Mouse (Mus musculus) limb, embryonic 13.5 days (tissue): ENCODE data around the gene Wdfy4. TPM values are rescaled to one million over a fixed set of nuclear protein-coding genes. Genes with fewer than 3 reads are reported as not detected.

Experiments used
- ATAC-seq: fragments of 200-750 bp; cut with Nextera tagmentation; 2 replicates; pipeline ENCODE4 v1.8.0; 2017; ENCODE audit warnings: low read depth, moderate number of reproducible peaks, moderate TSS enrichment; ENCODE audit not compliant: low FRiP score
- H3K27ac ChIP-seq: fragments of 300-500 bp; sonication (generic); 2 replicates; pipeline ENCODE4 v1.5.1; 2015; ENCODE audit warnings: inconsistent platforms, mild to moderate bottlenecking, moderate library complexity
- H3K27me3 ChIP-seq: fragments of 300-500 bp; sonication (generic); 2 replicates; pipeline ENCODE4 v1.6.1; 2015; ENCODE audit warnings: mild to moderate bottlenecking, inconsistent platforms
- H3K36me3 ChIP-seq: fragments of 300-500 bp; sonication (generic); 2 replicates; pipeline ENCODE4 v1.6.1; 2015; ENCODE audit warnings: inconsistent platforms, mild to moderate bottlenecking, moderate library complexity
- H3K4me1 ChIP-seq: fragments of 300-500 bp; sonication (generic); 2 replicates; pipeline ENCODE4 v1.6.1; 2015; ENCODE audit warnings: inconsistent platforms
- H3K4me2 ChIP-seq: fragments of 300-500 bp; sonication (generic); replicated peaks from 2 replicates; pipeline ENCODE4 v1.6.1; 2015; ENCODE audit warnings: inconsistent platforms, mild to moderate bottlenecking, moderate library complexity
- H3K4me3 ChIP-seq: fragments of 300-500 bp; sonication (generic); 2 replicates; pipeline ENCODE4 v1.5.1; 2015; ENCODE audit warnings: moderate library complexity, mild to moderate bottlenecking, inconsistent platforms
- H3K9ac ChIP-seq: fragments of 300-500 bp; sonication (generic); 2 replicates; pipeline ENCODE4 v1.6.1; 2015; ENCODE audit warnings: mild to moderate bottlenecking, inconsistent platforms
- H3K9me3 ChIP-seq: fragments of 300-500 bp; sonication (generic); 2 replicates; pipeline ENCODE4 v1.6.1; 2016; ENCODE audit warnings: inconsistent platforms
- WGBS: fragments of 180-500 bp; shearing (Covaris S2); methylation state at CpG from one replicate; pipeline ENCODE4 v1.1.7; 2015; 5-methylcytosine and 5-hydroxymethylcytosine counted together
- polyA plus RNA-seq: library from polyadenylated mRNA; unstranded; fragments of >200 nt; fragmentation: Nextera tagmentation; extraction: Ambion mirVana; gene quantifications from 2 replicates; pipeline ENCODE4 v1.2.1, GENCODE M21; 2015

Wdfy4 gene
- polyA plus RNA-seq, 1 experiment from 2014 or later = 0.23 TPM

- Histone ChIP-seq H3K27ac (no peak overlapping the region), H3K4me2 (no peak overlapping the region), H3K9ac (no peak overlapping the region), H3K36me3 (no peaks in the 10 kb centered on the region), H3K9me3 (no peaks in the 10 kb centered on the region), H3K4me1 (no peaks in the 10 kb centered on the region), H3K4me3 (no peak overlapping the region), H3K27me3 (no peaks in the 10 kb centered on the region)
- 68% methylated on average over 9 of the region's 9 CpGs for WGBS
- ATAC-seq = no peak
Observed at GRCm38 (mm10) chr14:33067676-33068075, 117.6 kb downstream of the Wdfy4 start.

- Histone ChIP-seq H3K9me3 (no peaks in the 10 kb centered on the region), H3K27me3 (no peaks in the 10 kb centered on the region), H3K4me1 (no peaks in the 10 kb centered on the region), H3K4me2 (no peak overlapping the region), H3K4me3 (no peak overlapping the region), H3K36me3 (no peaks in the 10 kb centered on the region), H3K27ac (no peak overlapping the region), H3K9ac (no peak overlapping the region)
- no peak for ATAC-seq
- 70% methylated on average over 5 of the region's 5 CpGs for WGBS
Observed at GRCm38 (mm10) chr14:33062996-33063395, 122.3 kb downstream of the Wdfy4 start.

GRCm38 (mm10) chr14:33058881-33059660 lies 126.2 kb downstream of the Wdfy4 start:
- WGBS = 91% methylated on average over 7 of the region's 7 CpGs
- Histone ChIP-seq H3K27ac (no peak overlapping the region), H3K9me3 (no peaks in the 10 kb centered on the region), H3K4me3 (no peak overlapping the region), H3K4me1 (no peaks in the 10 kb centered on the region), H3K27me3 (no peaks in the 10 kb centered on the region), H3K36me3 (no peaks in the 10 kb centered on the region), H3K4me2 (no peak overlapping the region), H3K9ac (no peak overlapping the region)
- ATAC-seq = no peak

- Histone ChIP-seq H3K4me1 (no peaks in the 10 kb centered on the region), H3K27me3 (no peaks in the 10 kb centered on the region), H3K9me3 (no peaks in the 10 kb centered on the region), H3K36me3 (no peaks in the 10 kb centered on the region), H3K4me2 (no peak overlapping the region), H3K27ac (no peak overlapping the region), H3K9ac (no peak overlapping the region), H3K4me3 (no peak overlapping the region)
- 67% methylated on average over 8 of the region's 8 CpGs for WGBS
- ATAC-seq = no peak
Observed at GRCm38 (mm10) chr14:33053441-33053840, 131.9 kb downstream of the Wdfy4 start.

GRCm38 (mm10) chr14:33045217-33045616 lies 140.1 kb downstream of the Wdfy4 start:
- H3K27ac ChIP-seq = no peak overlapping the region
- H3K27me3 ChIP-seq = no peaks in the 10 kb centered on the region
- H3K36me3 ChIP-seq = no peaks in the 10 kb centered on the region
- 87% methylated on average over 3 of the region's 3 CpGs for WGBS
- ATAC-seq = no peak
- no peak overlapping the region for H3K4me2 ChIP-seq
- no peak overlapping the region for H3K4me3 ChIP-seq
- H3K4me1 ChIP-seq = no peaks in the 10 kb centered on the region
- no peak overlapping the region for H3K9ac ChIP-seq
- no peaks in the 10 kb centered on the region for H3K9me3 ChIP-seq

GRCm38 (mm10) chr14:33036811-33037210 lies 148.5 kb downstream of the Wdfy4 start:
- no peak overlapping the region for H3K4me2 ChIP-seq
- H3K27me3 ChIP-seq = peaks cover 4% of the 10 kb centered on the region; the same call in 1 of the 2 replicates
- H3K36me3 ChIP-seq = no peaks in the 10 kb centered on the region
- ATAC-seq = no peak
- no peak overlapping the region for H3K27ac ChIP-seq
- H3K9ac ChIP-seq = no peak overlapping the region
- peaks cover 6% of the 10 kb centered on the region for H3K4me1 ChIP-seq
- 45% methylated on average over 3 of the region's 3 CpGs for WGBS
- no peaks in the 10 kb centered on the region for H3K9me3 ChIP-seq
- no peak overlapping the region for H3K4me3 ChIP-seq

GRCm38 (mm10) chr14:33035386-33035785 lies 149.9 kb downstream of the Wdfy4 start:
- 21% methylated on average over 5 of the region's 5 CpGs for WGBS

GRCm38 (mm10) chr14:33033424-33033823 lies 151.9 kb downstream of the Wdfy4 start:
- 38% methylated on average over 6 of the region's 6 CpGs for WGBS

More at GRCm38 (mm10) chr14:33035386-33035785, 149.9 kb downstream of the Wdfy4 start:
- no peak overlapping the region for H3K4me3 ChIP-seq
- H3K27me3 ChIP-seq = peaks cover 4% of the 10 kb centered on the region; the same call in 1 of the 2 replicates
- H3K4me1 ChIP-seq = peaks cover 18% of the 10 kb centered on the region
- H3K27ac ChIP-seq = no peak overlapping the region
- H3K4me2 ChIP-seq = no peak overlapping the region
- H3K9me3 ChIP-seq = no peaks in the 10 kb centered on the region
- H3K9ac ChIP-seq = no peak overlapping the region
- H3K36me3 ChIP-seq = no peaks in the 10 kb centered on the region
- ATAC-seq = no peak

GRCm38 (mm10) chr14:33030849-33031248 lies 154.5 kb downstream of the Wdfy4 start:
- Histone ChIP-seq H3K9ac (no peak overlapping the region), H3K4me1 (peaks cover 21% of the 10 kb centered on the region), H3K36me3 (no peaks in the 10 kb centered on the region), H3K4me2 (no peak overlapping the region), H3K27me3 (peaks cover 4% of the 10 kb centered on the region; the same call in 1 of the 2 replicates), H3K4me3 (no peak overlapping the region), H3K9me3 (no peaks in the 10 kb centered on the region), H3K27ac (peak overlapping the region; percentile 48; the same call in 1 of the 2 replicates)
- 60% methylated on average over 3 of the region's 3 CpGs for WGBS
- ATAC-seq = no peak

More at GRCm38 (mm10) chr14:33033424-33033823, 151.9 kb downstream of the Wdfy4 start:
- peaks cover 4% of the 10 kb centered on the region; the same call in 1 of the 2 replicates for H3K27me3 ChIP-seq
- no peak for ATAC-seq
- no peak overlapping the region for H3K9ac ChIP-seq
- no peak overlapping the region for H3K27ac ChIP-seq
- H3K36me3 ChIP-seq = no peaks in the 10 kb centered on the region
- no peaks in the 10 kb centered on the region for H3K9me3 ChIP-seq
- H3K4me1 ChIP-seq = peaks cover 21% of the 10 kb centered on the region
- no peak overlapping the region for H3K4me2 ChIP-seq
- no peak overlapping the region for H3K4me3 ChIP-seq

GRCm38 (mm10) chr14:33019606-33020005 lies 165.7 kb downstream of the Wdfy4 start:
- Histone ChIP-seq H3K9ac (no peak overlapping the region), H3K4me2 (no peak overlapping the region), H3K36me3 (no peaks in the 10 kb centered on the region), H3K27me3 (no peaks in the 10 kb centered on the region), H3K4me1 (peaks cover 7% of the 10 kb centered on the region; the same call in 1 of the 2 replicates), H3K9me3 (no peaks in the 10 kb centered on the region), H3K4me3 (no peak overlapping the region), H3K27ac (no peak overlapping the region)
- 65% methylated on average over 5 of the region's 5 CpGs for WGBS
- no peak for ATAC-seq

- no peak overlapping the region for H3K4me2 ChIP-seq
- WGBS = 84% methylated on average over 3 of the region's 3 CpGs
- H3K36me3 ChIP-seq = no peaks in the 10 kb centered on the region
- H3K4me1 ChIP-seq = peaks cover 7% of the 10 kb centered on the region; the same call in 1 of the 2 replicates
- no peak overlapping the region for H3K4me3 ChIP-seq
- H3K27ac ChIP-seq = no peak overlapping the region
- no peak for ATAC-seq
- H3K9me3 ChIP-seq = no peaks in the 10 kb centered on the region
- H3K27me3 ChIP-seq = no peaks in the 10 kb centered on the region
- no peak overlapping the region for H3K9ac ChIP-seq
Observed at GRCm38 (mm10) chr14:33019050-33019449, 166.3 kb downstream of the Wdfy4 start.

- Histone ChIP-seq H3K9me3 (peaks cover 7% of the 10 kb centered on the region), H3K27me3 (no peaks in the 10 kb centered on the region), H3K27ac (no peak overlapping the region), H3K9ac (no peak overlapping the region), H3K36me3 (peaks cover 3% of the 10 kb centered on the region; the same call in 1 of the 2 replicates), H3K4me3 (no peak overlapping the region), H3K4me2 (no peak overlapping the region), H3K4me1 (no peaks in the 10 kb centered on the region)
- no peak for ATAC-seq
- 76% methylated on average over 1 of the region's 1 CpGs for WGBS
Observed at GRCm38 (mm10) chr14:33007638-33008037, 177.7 kb downstream of the Wdfy4 start.
